Mouse (Mus musculus): ENCODE measurements around the gene Arsk.

GRCm38 (mm10) chr13:76128799-76129198 lies 30.3 kb upstream of the Arsk start:
- TF ChIP-seq CTCF (IDR thresholded peaks at IDR 0.05; ENCODE audit: insufficient read depth, low read depth, low read length): no peak
- no peak for TF ChIP-seq POLR2A (IDR thresholded peaks at IDR 0.05; ENCODE audit: insufficient read depth, low read depth, low read length)

Measured in olfactory bulb, adult 2 months (tissue).